Mouse (Mus musculus) hindbrain, embryonic 11.5 days (tissue): Measurements from ENCODE around the gene Zswim2. TPM values are rescaled to one million over a fixed set of nuclear protein-coding genes. Genes with fewer than 3 reads are reported as not detected.
"Not testable (repeated sequence)": the region's sequence is repeated elsewhere in the genome, so short reads cannot be mapped to it uniquely, and the experiment has no call there.

Source experiments
- ATAC-seq: fragments of 200-750 bp; cut with Nextera tagmentation; 2 replicates; pipeline ENCODE4 v1.8.0; 2017; ENCODE audit warnings: mild to moderate bottlenecking, moderate TSS enrichment, moderate library complexity; ENCODE audit not compliant: low FRiP score
- DNase-seq: peaks from one replicate; pipeline ENCODE4 v3.0.0-alpha.2; 2015; ENCODE audit warnings: low spot score
- H3K27ac ChIP-seq: fragments of 300-500 bp; sonication (generic); 2 replicates; pipeline ENCODE4 v1.5.1; 2014; ENCODE audit warnings: mild to moderate bottlenecking, low read depth, low read length
- H3K27me3 ChIP-seq: fragments of 300-500 bp; sonication (generic); 2 replicates; pipeline ENCODE4 v1.6.1; 2014; ENCODE audit warnings: mild to moderate bottlenecking, low read length, moderate library complexity, mixed read lengths; ENCODE audit not compliant: control insufficient read depth, insufficient read depth
- H3K36me3 ChIP-seq: fragments of 300-500 bp; sonication (generic); 2 replicates; pipeline ENCODE4 v1.6.1; 2014; ENCODE audit warnings: mild to moderate bottlenecking, low read length, moderate library complexity, mixed read lengths; ENCODE audit not compliant: control insufficient read depth, insufficient read depth
- H3K4me1 ChIP-seq: fragments of 300-500 bp; sonication (generic); replicated peaks from 2 replicates; pipeline ENCODE4 v1.6.1; 2014; ENCODE audit warnings: low read length, mixed read lengths; ENCODE audit not compliant: control insufficient read depth, insufficient read depth
- H3K4me2 ChIP-seq: fragments of 300-500 bp; sonication (generic); replicated peaks from 2 replicates; pipeline ENCODE4 v1.6.1; 2014; ENCODE audit warnings: mild to moderate bottlenecking, low read depth, low read length
- H3K4me3 ChIP-seq: fragments of 300-500 bp; sonication (generic); 2 replicates; pipeline ENCODE4 v1.5.1; 2014; ENCODE audit warnings: low read depth, low read length
- H3K9ac ChIP-seq: fragments of 300-500 bp; sonication (generic); 2 replicates; pipeline ENCODE4 v1.6.1; 2014; ENCODE audit warnings: low read depth, low read length
- H3K9me3 ChIP-seq: fragments of 300-500 bp; sonication (generic); 2 replicates; pipeline ENCODE4 v1.6.1; 2016; ENCODE audit warnings: low read length; ENCODE audit not compliant: control insufficient read depth
- WGBS: fragments of 180-500 bp; shearing (Covaris S2); extraction: QIAGEN DNeasy Blood & Tissue Kit; methylation state at CpG from one replicate; pipeline ENCODE4 v1.1.7; 2014; 5-methylcytosine and 5-hydroxymethylcytosine counted together
- polyA plus RNA-seq: library from polyadenylated mRNA; unstranded; fragments of >200 nt; fragmentation: Nextera tagmentation; extraction: Ambion mirVana; gene quantifications from 2 replicates; pipeline ENCODE4 v1.2.1, GENCODE M21; 2014

Gene Zswim2
- not detected in 2 replicates for polyA plus RNA-seq

- Histone ChIP-seq H3K9ac (no peak within 1 kb of the TSS), H3K27ac (no peak within 1 kb of the TSS), H3K27me3 (no peaks in the 10 kb centered on the region), H3K4me3 (peak within 1 kb of the TSS; percentile 21), H3K36me3 (no peaks in the 10 kb centered on the region), H3K4me2 (peak within 1 kb of the TSS; percentile 43), H3K9me3 (no peaks in the 10 kb centered on the region), H3K4me1 (no peaks in the 10 kb centered on the region)
- DNase-seq (peak; percentile 88), ATAC-seq (peak; percentile 98)
- WGBS = under 1% methylated on average over 20 of the region's 20 CpGs
These were observed at the start of gene Zswim2 for GRCm38 (mm10) chr2:83940931-83941361. Gene Zswim2, minus strand, starts transcription at chr2:83941228.

- not testable (repeated sequence) for H3K9me3 ChIP-seq, H3K27ac ChIP-seq, H3K4me2 ChIP-seq, H3K4me3 ChIP-seq, H3K27me3 ChIP-seq, H3K9ac ChIP-seq, DNase-seq, H3K36me3 ChIP-seq, ATAC-seq, H3K4me1 ChIP-seq
- WGBS = no CpG with 5 or more reads among the region's 6 CpGs
These were observed 49.2 kb upstream of the Zswim2 start, which contains the start of gene Gm13691 for GRCm38 (mm10) chr2:83990253-83990652. Gene Gm13691, plus strand, starts transcription at chr2:83990553.

- DNase-seq, H3K4me1 ChIP-seq, H3K36me3 ChIP-seq, H3K9ac ChIP-seq, H3K27ac ChIP-seq, H3K27me3 ChIP-seq, H3K4me3 ChIP-seq, H3K9me3 ChIP-seq, H3K4me2 ChIP-seq, ATAC-seq: not testable (repeated sequence)
- WGBS = no CpG with 5 or more reads among the region's 6 CpGs
These were observed 43.4 kb upstream of the Zswim2 start, which contains the start of gene Gm13697 for GRCm38 (mm10) chr2:83984443-83984842. Gene Gm13697, plus strand, starts transcription at chr2:83984743.

DNA sequence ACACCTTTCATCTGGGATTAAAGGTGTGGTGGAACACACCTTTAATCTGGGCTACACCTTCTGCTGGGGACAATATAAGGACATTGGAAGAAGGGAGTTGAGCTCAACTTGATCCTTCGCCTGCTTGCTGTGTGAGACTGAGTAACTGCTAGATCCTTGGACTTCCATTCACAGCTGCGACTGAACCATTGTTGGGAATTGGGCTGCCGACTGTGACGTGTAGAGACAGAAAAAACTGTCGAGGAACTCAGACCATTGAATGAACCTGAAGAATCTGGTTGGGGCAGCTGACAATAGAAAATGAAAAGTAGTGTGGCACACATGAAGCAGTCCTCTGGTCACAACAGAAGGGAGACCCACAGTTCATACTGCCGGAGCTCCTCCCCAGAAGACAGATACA is 37.6 kb upstream of the Zswim2 start, which contains the start of gene Gm13694:
Gene Gm13694 (plus strand): TSS at position 301 of the 400 bp plus-strand sequence.
- not testable (repeated sequence) for H3K4me2 ChIP-seq, H3K9ac ChIP-seq, H3K4me1 ChIP-seq, H3K27me3 ChIP-seq, ATAC-seq, H3K4me3 ChIP-seq, H3K9me3 ChIP-seq, H3K36me3 ChIP-seq, H3K27ac ChIP-seq, DNase-seq
- no CpG with 5 or more reads among the region's 6 CpGs for WGBS

- H3K36me3 ChIP-seq, H3K4me3 ChIP-seq, H3K4me2 ChIP-seq, H3K27ac ChIP-seq, H3K27me3 ChIP-seq, H3K9ac ChIP-seq, H3K9me3 ChIP-seq, DNase-seq, ATAC-seq, H3K4me1 ChIP-seq: not testable (repeated sequence)
- no CpG with 5 or more reads among the region's 6 CpGs for WGBS
These were observed 31.8 kb upstream of the Zswim2 start, which contains the start of gene Gm13696 for GRCm38 (mm10) chr2:83972823-83973222. Gene Gm13696, plus strand, starts transcription at chr2:83973123.

DNA sequence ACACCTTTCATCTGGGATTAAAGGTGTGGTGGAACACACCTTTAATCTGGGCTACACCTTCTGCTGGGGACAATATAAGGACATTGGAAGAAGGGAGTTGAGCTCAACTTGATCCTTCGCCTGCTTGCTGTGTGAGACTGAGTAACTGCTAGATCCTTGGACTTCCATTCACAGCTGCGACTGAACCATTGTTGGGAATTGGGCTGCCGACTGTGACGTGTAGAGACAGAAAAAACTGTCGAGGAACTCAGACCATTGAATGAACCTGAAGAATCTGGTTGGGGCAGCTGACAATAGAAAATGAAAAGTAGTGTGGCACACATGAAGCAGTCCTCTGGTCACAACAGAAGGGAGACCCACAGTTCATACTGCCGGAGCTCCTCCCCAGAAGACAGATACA is 26.0 kb upstream of the Zswim2 start, which contains the start of gene Gm13695:
Gene Gm13695 (plus strand): TSS at position 301 of the 400 bp plus-strand sequence.
- not testable (repeated sequence) for H3K4me2 ChIP-seq
- no CpG with 5 or more reads among the region's 6 CpGs for WGBS

DNA sequence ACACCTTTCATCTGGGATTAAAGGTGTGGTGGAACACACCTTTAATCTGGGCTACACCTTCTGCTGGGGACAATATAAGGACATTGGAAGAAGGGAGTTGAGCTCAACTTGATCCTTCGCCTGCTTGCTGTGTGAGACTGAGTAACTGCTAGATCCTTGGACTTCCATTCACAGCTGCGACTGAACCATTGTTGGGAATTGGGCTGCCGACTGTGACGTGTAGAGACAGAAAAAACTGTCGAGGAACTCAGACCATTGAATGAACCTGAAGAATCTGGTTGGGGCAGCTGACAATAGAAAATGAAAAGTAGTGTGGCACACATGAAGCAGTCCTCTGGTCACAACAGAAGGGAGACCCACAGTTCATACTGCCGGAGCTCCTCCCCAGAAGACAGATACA is 20.2 kb upstream of the Zswim2 start, which contains the start of gene Gm13693:
Gene Gm13693 (plus strand): TSS at position 301 of the 400 bp plus-strand sequence.
- not testable (repeated sequence) for H3K36me3 ChIP-seq, DNase-seq, H3K27ac ChIP-seq, ATAC-seq, H3K4me3 ChIP-seq, H3K4me2 ChIP-seq, H3K9me3 ChIP-seq, H3K9ac ChIP-seq, H3K4me1 ChIP-seq, H3K27me3 ChIP-seq
- WGBS = no CpG with 5 or more reads among the region's 6 CpGs

More for the DNA sequence above, 26.0 kb upstream of the Zswim2 start, which contains the start of gene Gm13695:
- DNase-seq, ATAC-seq, H3K27me3 ChIP-seq, H3K4me1 ChIP-seq, H3K4me3 ChIP-seq, H3K9ac ChIP-seq, H3K36me3 ChIP-seq, H3K9me3 ChIP-seq, H3K27ac ChIP-seq: not testable (repeated sequence)

- not testable (repeated sequence) for H3K4me1 ChIP-seq, ATAC-seq
These were observed 14.4 kb upstream of the Zswim2 start, which contains the start of gene Gm13698 for GRCm38 (mm10) chr2:83955393-83955792. Gene Gm13698, plus strand, starts transcription at chr2:83955693.

GRCm38 (mm10) chr2:83941792-83942191 is 764 bp upstream of the Zswim2 start:
- Histone ChIP-seq H3K9ac (no peak overlapping the region), H3K36me3 (no peaks in the 10 kb centered on the region), H3K4me2 (no peak overlapping the region), H3K4me1 (no peaks in the 10 kb centered on the region), H3K9me3 (no peaks in the 10 kb centered on the region), H3K27ac (no peak overlapping the region), H3K4me3 (no peak overlapping the region), H3K27me3 (no peaks in the 10 kb centered on the region)
- ATAC-seq (no peak), DNase-seq (no peak)
- 75% methylated on average over 4 of the region's 4 CpGs for WGBS

More at GRCm38 (mm10) chr2:83955393-83955792, 14.4 kb upstream of the Zswim2 start, which contains the start of gene Gm13698:
- H3K4me3 ChIP-seq, H3K36me3 ChIP-seq, H3K4me2 ChIP-seq, H3K27me3 ChIP-seq, H3K27ac ChIP-seq, DNase-seq, H3K9me3 ChIP-seq, H3K9ac ChIP-seq: not testable (repeated sequence)
- WGBS = no CpG with 5 or more reads among the region's 6 CpGs
